Mouse (Mus musculus) embryonic fibroblast, embryonic 13.5 days (primary cell): ENCODE results near the gene Fli1. TPM values are rescaled to one million over a fixed set of nuclear protein-coding genes. Genes with fewer than 3 reads are reported as not detected.

ENCODE experiments used
- H3K27ac ChIP-seq: 2 replicates; pipeline ENCODE4 v1.5.1; 2012; ENCODE audit warnings: low read length, control low read depth, inconsistent platforms; ENCODE audit not compliant: insufficient read depth
- H3K4me1 ChIP-seq: 2 replicates; pipeline ENCODE4 v1.6.1; 2011; ENCODE audit warnings: low read length; ENCODE audit not compliant: control insufficient read depth, insufficient read depth
- H3K4me3 ChIP-seq: 2 replicates; pipeline ENCODE4 v1.5.1; 2011; ENCODE audit warnings: mild to moderate bottlenecking, control low read depth, low read length; ENCODE audit not compliant: insufficient read depth
- CTCF ChIP-seq: IDR thresholded peaks from 2 replicates; pipeline ENCODE4 v1.5.1; 2011; ENCODE audit warnings: mild to moderate bottlenecking, control low read depth, low read length, moderate library complexity, borderline replicate concordance; ENCODE audit not compliant: insufficient read depth
- POLR2A ChIP-seq: IDR thresholded peaks from 2 replicates; pipeline ENCODE4 v1.6.1; 2011; ENCODE audit warnings: low read depth, mild to moderate bottlenecking, control low read depth, low read length, moderate library complexity
- polyA plus RNA-seq: library from polyadenylated mRNA; stranded (reverse); fragments of >200 nt; gene quantifications from 2 replicates; pipeline ENCODE4 v1.2.4, GENCODE M21; 2011; ENCODE audit warnings: low read depth; ENCODE audit not compliant: missing spikeins, insufficient read length

Fli1 gene
- polyA plus RNA-seq, 1 experiment: 6.8 TPM

- Histone ChIP-seq H3K4me1 (no peaks in the 10 kb centered on the region), H3K4me3 (no peak overlapping the region), H3K27ac (no peak overlapping the region)
- TF ChIP-seq POLR2A (no peak), CTCF (no peak)
Measured at GRCm38 (mm10) chr9:32494891-32495642, 47.6 kb downstream of the Fli1 start.

DNA sequence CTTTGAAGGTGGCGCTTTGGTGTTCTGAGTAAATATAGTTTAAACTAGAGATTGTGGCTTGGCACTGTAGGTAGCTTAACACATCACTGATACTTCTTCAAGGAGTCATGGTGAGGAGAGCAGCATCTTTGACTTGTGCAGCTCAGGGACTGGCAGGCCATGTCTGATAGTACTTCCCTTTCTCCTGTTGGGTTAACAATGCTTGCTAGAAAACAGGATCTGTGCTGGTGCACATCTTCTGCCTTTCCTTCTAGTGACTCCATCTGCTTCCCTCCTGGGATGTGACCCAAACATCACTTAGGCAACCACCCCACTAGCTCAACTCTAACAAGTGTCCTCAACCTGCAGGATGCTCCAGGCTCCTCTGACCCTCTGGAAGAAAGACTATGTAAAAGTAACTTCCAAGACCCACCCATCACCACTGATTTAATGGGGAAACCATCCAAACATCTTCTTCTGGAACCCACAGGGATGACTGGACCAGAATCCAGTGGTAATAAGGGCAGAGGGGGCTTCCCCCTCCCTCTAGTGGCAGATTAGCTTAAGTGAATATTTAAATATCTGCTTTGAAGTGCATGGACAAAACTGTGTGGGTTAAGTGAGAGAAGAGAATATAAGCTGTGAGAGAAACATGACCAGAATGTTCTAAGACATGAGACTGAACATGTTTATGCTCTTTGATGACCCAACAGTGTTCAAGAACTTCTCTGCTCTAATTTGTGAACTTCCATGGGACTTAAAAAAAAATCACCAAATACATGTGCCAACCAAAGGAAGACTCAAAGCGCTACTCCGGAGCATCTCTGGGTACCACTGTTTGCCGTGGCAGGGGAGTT is 48.9 kb downstream of the Fli1 start:
- TF ChIP-seq POLR2A (no peak), CTCF (no peak)
- Histone ChIP-seq H3K27ac (no peak overlapping the region), H3K4me3 (no peak overlapping the region), H3K4me1 (no peaks in the 10 kb centered on the region)

GRCm38 (mm10) chr9:32492753-32493152 is 49.9 kb downstream of the Fli1 start:
- Histone ChIP-seq H3K27ac (no peak overlapping the region), H3K4me3 (no peak overlapping the region), H3K4me1 (no peaks in the 10 kb centered on the region; the same call in 1 of the 2 replicates)
- no peak for TF ChIP-seq POLR2A
- no peak for TF ChIP-seq CTCF

GRCm38 (mm10) chr9:32491484-32491883 is 51.2 kb downstream of the Fli1 start:
- no peak overlapping the region for H3K4me3 ChIP-seq
- no peak overlapping the region for H3K27ac ChIP-seq
- no peak for TF ChIP-seq POLR2A
- TF ChIP-seq CTCF: no peak
- H3K4me1 ChIP-seq: no peaks in the 10 kb centered on the region; the same call in 1 of the 2 replicates

- H3K27ac ChIP-seq: no peak overlapping the region
- no peak for TF ChIP-seq POLR2A
- TF ChIP-seq CTCF: no peak
- H3K4me1 ChIP-seq: no peaks in the 10 kb centered on the region; the same call in 1 of the 2 replicates
- H3K4me3 ChIP-seq: no peak overlapping the region
Measured at GRCm38 (mm10) chr9:32489794-32490358, 52.8 kb downstream of the Fli1 start.

DNA sequence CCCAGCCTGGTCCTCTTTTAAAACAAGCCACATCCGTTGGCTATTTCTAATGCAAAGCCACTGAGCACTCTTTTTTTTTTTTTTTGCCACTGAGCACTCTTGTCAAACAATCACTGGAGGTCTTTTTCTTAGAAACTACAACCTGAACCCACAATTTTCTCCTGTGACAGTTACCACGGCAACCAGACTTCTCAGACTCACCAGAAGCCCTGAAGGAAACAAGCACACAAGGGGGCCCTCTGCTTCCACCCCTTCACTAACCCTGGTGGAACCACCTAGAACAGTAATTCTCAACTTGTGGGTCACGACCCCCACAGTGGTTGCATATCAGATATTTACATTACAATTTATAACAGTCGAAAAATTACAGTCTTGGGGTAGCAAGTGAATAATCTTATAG is 53.3 kb downstream of the Fli1 start:
- no peak overlapping the region for H3K4me3 ChIP-seq
- TF ChIP-seq CTCF (no peak), POLR2A (no peak)
- no peaks in the 10 kb centered on the region; the same call in 1 of the 2 replicates for H3K4me1 ChIP-seq
- no peak overlapping the region for H3K27ac ChIP-seq

DNA sequence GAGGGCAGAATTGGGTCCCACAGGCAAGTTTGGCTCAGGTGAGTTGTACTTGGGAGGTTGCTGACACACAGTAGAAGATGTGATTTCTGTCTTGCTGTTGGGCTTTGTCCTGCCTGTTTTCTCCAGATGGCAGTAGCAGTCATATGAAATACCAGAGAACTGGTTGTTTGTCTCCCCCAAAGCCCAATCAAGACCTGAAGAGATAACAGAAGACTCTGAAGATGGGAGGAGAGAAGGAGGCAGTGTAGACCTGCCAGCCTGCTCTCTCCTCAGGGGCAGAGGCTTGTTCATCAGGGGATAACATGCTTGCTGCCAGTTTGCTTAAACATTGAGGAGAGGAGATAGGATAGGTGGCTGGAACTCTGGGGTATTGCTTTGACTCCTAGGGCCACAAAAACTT is 54.0 kb downstream of the Fli1 start:
- Histone ChIP-seq H3K4me1 (no peaks in the 10 kb centered on the region; the same call in 1 of the 2 replicates), H3K27ac (no peak overlapping the region), H3K4me3 (no peak overlapping the region)
- TF ChIP-seq POLR2A (no peak), CTCF (no peak)

DNA sequence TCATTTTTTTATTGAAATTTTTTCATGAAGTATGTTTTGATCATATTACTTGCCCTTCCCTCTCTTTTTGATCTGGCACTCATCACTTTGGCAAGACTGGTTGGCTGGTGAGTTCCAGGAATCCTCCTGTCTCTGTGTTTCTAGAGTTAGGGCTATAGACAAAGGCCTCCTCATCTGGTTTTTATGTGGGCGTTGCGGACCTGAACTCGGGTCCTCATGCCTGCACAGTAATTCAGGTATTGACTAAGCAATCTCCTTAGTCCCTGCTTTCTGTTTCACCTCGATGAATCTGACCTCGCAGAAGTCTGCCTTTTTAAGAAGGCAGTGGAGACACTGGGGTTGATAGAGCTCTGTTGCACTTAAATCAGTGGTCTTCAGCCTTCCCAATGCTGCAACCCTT is 54.8 kb downstream of the Fli1 start:
- Histone ChIP-seq H3K4me3 (no peak overlapping the region), H3K27ac (no peak overlapping the region), H3K4me1 (no peaks in the 10 kb centered on the region; the same call in 1 of the 2 replicates)
- no peak for TF ChIP-seq CTCF
- no peak for TF ChIP-seq POLR2A

DNA sequence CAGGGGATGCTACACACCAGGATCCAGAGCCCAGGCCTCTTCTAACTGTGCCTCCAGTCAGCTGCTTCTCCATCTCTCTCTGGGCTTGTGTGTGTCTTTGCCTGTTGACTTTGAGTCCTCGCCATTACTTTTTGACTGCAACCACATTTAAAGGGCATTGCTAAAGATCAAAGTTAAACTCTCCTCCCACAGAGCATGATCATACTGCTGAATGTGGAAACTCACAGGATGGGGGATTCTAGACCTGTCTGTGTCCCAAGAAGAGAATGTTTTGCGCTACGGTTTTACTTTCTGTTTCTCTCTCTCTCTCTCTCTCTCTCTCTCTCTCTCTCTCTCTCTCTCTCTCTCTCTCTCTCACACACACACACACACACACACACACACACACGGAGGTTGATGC is 55.3 kb downstream of the Fli1 start:
- TF ChIP-seq POLR2A (no peak), CTCF (no peak)
- Histone ChIP-seq H3K4me1 (no peaks in the 10 kb centered on the region; the same call in 1 of the 2 replicates), H3K4me3 (no peak overlapping the region), H3K27ac (no peak overlapping the region)

DNA sequence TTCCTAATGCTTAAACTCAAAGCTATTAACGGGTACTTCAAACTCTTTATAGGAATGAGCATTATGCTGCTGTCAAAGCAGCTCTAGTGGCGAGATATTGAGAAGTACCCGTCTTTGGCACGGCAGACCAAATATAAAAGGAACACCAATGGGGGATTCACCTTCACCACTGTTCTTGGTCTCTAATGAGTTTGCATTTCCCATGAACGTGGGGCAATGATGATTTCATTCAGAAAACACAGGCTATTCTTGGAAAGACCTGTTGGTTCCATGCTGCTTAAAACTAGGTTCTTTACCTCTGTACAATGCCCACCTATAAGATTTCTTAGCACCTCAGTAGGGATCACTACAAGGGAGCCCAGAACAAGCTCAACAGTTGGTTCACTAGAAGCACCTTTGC is 62.2 kb downstream of the Fli1 start:
- Histone ChIP-seq H3K4me3 (no peak overlapping the region), H3K27ac (no peak overlapping the region), H3K4me1 (no peaks in the 10 kb centered on the region)
- no peak for TF ChIP-seq CTCF
- no peak for TF ChIP-seq POLR2A
